In genomic region chr9:73988096-73988495, GRCm38 (mm10) we compare ENCODE assay signal across 18 mouse cellular contexts. TPM values are rescaled to one million over a fixed set of nuclear protein-coding genes. Genes with fewer than 3 reads are reported as not detected.
"Had no signal": no experiment of that assay in that cellular context is flagged by ENCODE, and none has a peak within 500 bp of the region (broad histone marks: within the 10 kb centered on the region; RNA-seq: fewer than 3 reads in every experiment).

No protein-coding gene starts in this region.

- DNase-seq: lung, adult 2 months; lung, postnatal 14 days; lung, postnatal 36 days; right cerebral cortex, postnatal 14 days; thymus, adult 2 months; thymus, postnatal 25 days; thymus, postnatal 4 days had no signal

- H3K9me3 ChIP-seq: lung, embryonic 15.5 days; neural tube, embryonic 12.5 days; stomach, embryonic 15.5 days had no signal

- H3K4me1 ChIP-seq: lung, embryonic 15.5 days; megakaryocyte, embryonic 14.5 days; midbrain, embryonic 13.5 days; midbrain, embryonic 15.5 days; neural tube, embryonic 12.5 days; stomach, embryonic 15.5 days had no signal

- H3K27me3 ChIP-seq: lung, embryonic 15.5 days; megakaryocyte, embryonic 14.5 days; midbrain, embryonic 13.5 days; midbrain, embryonic 15.5 days; neural tube, embryonic 12.5 days; stomach, embryonic 15.5 days had no signal

- H3K36me3 ChIP-seq: lung, embryonic 15.5 days; midbrain, embryonic 13.5 days; midbrain, embryonic 15.5 days; neural tube, embryonic 12.5 days; stomach, embryonic 15.5 days had no signal

- ATAC-seq: lung, postnatal 0 days; midbrain, embryonic 13.5 days; midbrain, embryonic 15.5 days had no signal

- H3K4me2 ChIP-seq: lung, embryonic 15.5 days; midbrain, embryonic 11.5 days; midbrain, embryonic 13.5 days; midbrain, embryonic 15.5 days; neural tube, embryonic 12.5 days; stomach, embryonic 15.5 days had no signal

- H3K27ac ChIP-seq: lung, embryonic 15.5 days; macrophage; midbrain, embryonic 13.5 days; midbrain, embryonic 15.5 days; neural tube, embryonic 12.5 days; stomach, embryonic 15.5 days; stomach, postnatal 0 days had no signal

- H3K9ac ChIP-seq: lung, embryonic 15.5 days; midbrain, embryonic 13.5 days; midbrain, embryonic 15.5 days; neural tube, embryonic 12.5 days; stomach, embryonic 15.5 days had no signal

- H3K4me3 ChIP-seq: lung, embryonic 15.5 days; megakaryocyte, embryonic 14.5 days; midbrain, embryonic 13.5 days; midbrain, embryonic 15.5 days; neural tube, embryonic 12.5 days; stomach, embryonic 15.5 days had no signal

RNA-seq across cellular contexts. Expression of gene Unc13c, which starts 19.3 kb away (rescaled TPM):
- polyA plus RNA-seq: lung, adult 2 months; macrophage; spleen, adult 2 months; thymus, adult 2 months had no signal
